Mouse (Mus musculus): ENCODE measurements at regions not wholly inside any gene's neighbourhood (a gene's known extent, or its start where the extent isn't known, plus 50 kb on each side); places are given as distances from the start of the nearest gene placed in this dataset.

DNA sequence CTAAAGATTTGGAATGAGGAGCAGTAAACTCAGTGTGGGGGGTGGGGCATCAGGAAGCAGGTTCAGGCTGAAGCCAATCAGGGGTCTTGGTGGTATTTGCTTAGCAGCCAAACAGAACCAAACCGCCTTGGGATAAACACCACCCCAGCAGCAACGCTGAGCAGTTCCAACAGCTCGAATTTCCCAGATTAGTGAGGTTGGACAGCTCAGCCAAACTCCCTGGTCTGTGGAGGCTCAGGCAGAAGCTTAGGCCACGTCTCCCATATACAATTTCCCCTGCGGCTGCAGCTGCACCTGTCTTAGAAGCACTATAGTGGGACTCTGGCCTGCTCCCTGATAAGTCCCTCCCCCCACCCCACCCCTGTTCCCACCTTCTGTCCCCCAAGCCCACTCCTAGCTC, 156.3 kb upstream of the Rpl38 start:
- TF ChIP-seq CTCF (IDR thresholded peaks at IDR 0.05; ENCODE audit: control insufficient read depth, insufficient read depth, low read length) (no peak), POLR2A (IDR thresholded peaks at IDR 0.05; ENCODE audit: borderline replicate concordance, control insufficient read depth, low read depth, low read length) (no peak)
